Mouse (Mus musculus) intestine, postnatal 0 days (tissue): ENCODE measurements around the gene Fam228a. TPM values are rescaled to one million over a fixed set of nuclear protein-coding genes. Genes with fewer than 3 reads are reported as not detected.

Experiments used
- ATAC-seq: fragments of 200-750 bp; cut with Nextera tagmentation; 2 replicates; pipeline ENCODE4 v1.8.0; 2017; ENCODE audit warnings: mild to moderate bottlenecking, moderate TSS enrichment, moderate library complexity
- H3K27ac ChIP-seq: fragments of 300-500 bp; sonication (generic); 2 replicates; pipeline ENCODE4 v1.5.1; 2014; ENCODE audit warnings: mild to moderate bottlenecking, low read depth, low read length, moderate library complexity
- H3K27me3 ChIP-seq: fragments of 300-500 bp; sonication (generic); replicated peaks from 2 replicates; pipeline ENCODE4 v1.6.1; 2014; ENCODE audit warnings: low read length, mixed read lengths; ENCODE audit not compliant: control insufficient read depth, insufficient read depth
- H3K36me3 ChIP-seq: fragments of 300-500 bp; sonication (generic); 2 replicates; pipeline ENCODE4 v1.6.1; 2014; ENCODE audit warnings: mild to moderate bottlenecking, moderate library complexity; ENCODE audit not compliant: control insufficient read depth, insufficient read depth
- H3K4me1 ChIP-seq: fragments of 300-500 bp; sonication (generic); replicated peaks from 2 replicates; pipeline ENCODE4 v1.6.1; 2014; ENCODE audit warnings: antibody characterized with exemption, low read length, mixed read lengths; ENCODE audit not compliant: control insufficient read depth, insufficient read depth
- H3K4me2 ChIP-seq: fragments of 300-500 bp; sonication (generic); replicated peaks from 2 replicates; pipeline ENCODE4 v1.6.1; 2014; ENCODE audit warnings: low read depth, mild to moderate bottlenecking, moderate library complexity
- H3K4me3 ChIP-seq: fragments of 300-500 bp; sonication (generic); 2 replicates; pipeline ENCODE4 v1.5.1; 2014; ENCODE audit warnings: low read depth, low read length
- H3K9ac ChIP-seq: fragments of 300-500 bp; sonication (generic); 2 replicates; pipeline ENCODE4 v1.6.1; 2014; ENCODE audit warnings: mild to moderate bottlenecking, low read depth, low read length
- H3K9me3 ChIP-seq: fragments of 300-500 bp; sonication (generic); 2 replicates; pipeline ENCODE4 v1.6.1; 2016; ENCODE audit warnings: mixed run types; ENCODE audit not compliant: control insufficient read depth
- CTCF ChIP-seq: sonication (generic); IDR thresholded peaks from 2 replicates; pipeline ENCODE4 v1.5.1; 2016; ENCODE audit warnings: low read depth, mild to moderate bottlenecking, control low read depth, antibody characterized with exemption, moderate library complexity
- WGBS: fragments of 180-500 bp; shearing (Covaris S2); extraction: QIAGEN DNeasy Blood & Tissue Kit; methylation state at CpG from one replicate; pipeline ENCODE4 v1.1.7; 2014; 5-methylcytosine and 5-hydroxymethylcytosine counted together
- polyA plus RNA-seq: library from polyadenylated mRNA; unstranded; fragments of >200 nt; fragmentation: Nextera tagmentation; extraction: Ambion mirVana; gene quantifications from 2 replicates; pipeline ENCODE4 v1.2.1, GENCODE M21; 2015

The Fam228a gene
- polyA plus RNA-seq, 1 experiment from 2014 or later = not detected

- no peaks in the 10 kb centered on the region for H3K27me3 ChIP-seq
- H3K9me3 ChIP-seq = no peaks in the 10 kb centered on the region
- no peak overlapping the region for H3K27ac ChIP-seq
- H3K4me1 ChIP-seq = no peaks in the 10 kb centered on the region
- no peak; the same call in 1 of the 2 replicates for ATAC-seq
- H3K4me2 ChIP-seq = no peak overlapping the region
- 64% methylated on average over 17 of the region's 17 CpGs for WGBS
- H3K4me3 ChIP-seq = no peak overlapping the region
- H3K36me3 ChIP-seq = peaks cover 6% of the 10 kb centered on the region; the same call in 1 of the 2 replicates
- TF ChIP-seq CTCF = peak; percentile 48
- H3K9ac ChIP-seq = no peak overlapping the region
Measured at GRCm38 (mm10) chr12:4719762-4720754, 18.2 kb downstream of the Fam228a start.

- no peak for TF ChIP-seq CTCF
- H3K4me2 ChIP-seq = no peak overlapping the region
- peaks cover 15% of the 10 kb centered on the region; the same call in 1 of the 2 replicates for H3K36me3 ChIP-seq
- H3K9ac ChIP-seq = no peak overlapping the region
- no peak overlapping the region for H3K4me3 ChIP-seq
- H3K9me3 ChIP-seq = no peaks in the 10 kb centered on the region
- no peak overlapping the region for H3K27ac ChIP-seq
- 54% methylated on average over 13 of the region's 13 CpGs for WGBS
- ATAC-seq = no peak
- H3K4me1 ChIP-seq = no peaks in the 10 kb centered on the region
- H3K27me3 ChIP-seq = no peaks in the 10 kb centered on the region
Measured at GRCm38 (mm10) chr12:4719066-4719761, 19.0 kb downstream of the Fam228a start.

- Histone ChIP-seq H3K36me3 (peaks cover 29% of the 10 kb centered on the region), H3K27ac (no peak overlapping the region), H3K9me3 (no peaks in the 10 kb centered on the region), H3K4me2 (peak overlapping the region; percentile 14), H3K4me1 (no peaks in the 10 kb centered on the region), H3K27me3 (no peaks in the 10 kb centered on the region), H3K9ac (no peak overlapping the region), H3K4me3 (no peak overlapping the region)
- TF ChIP-seq CTCF = no peak
- peak; percentile 72; the same call in 1 of the 2 replicates for ATAC-seq
- WGBS = 3% methylated on average over 7 of the region's 7 CpGs
Measured at GRCm38 (mm10) chr12:4717417-4717816, 20.8 kb downstream of the Fam228a start.

GRCm38 (mm10) chr12:4715606-4716005 is 22.6 kb downstream of the Fam228a start:
- ATAC-seq = no peak
- Histone ChIP-seq H3K9ac (no peak overlapping the region), H3K9me3 (no peaks in the 10 kb centered on the region), H3K4me2 (no peak overlapping the region), H3K4me3 (no peak overlapping the region), H3K36me3 (peaks cover 41% of the 10 kb centered on the region), H3K27me3 (no peaks in the 10 kb centered on the region), H3K4me1 (no peaks in the 10 kb centered on the region), H3K27ac (no peak overlapping the region)
- 83% methylated on average over 10 of the region's 10 CpGs for WGBS
- TF ChIP-seq CTCF = no peak

- WGBS = 40% methylated on average over 4 of the region's 4 CpGs
- H3K9ac ChIP-seq = no peak overlapping the region
- no peaks in the 10 kb centered on the region for H3K27me3 ChIP-seq
- peaks cover 61% of the 10 kb centered on the region for H3K36me3 ChIP-seq
- TF ChIP-seq CTCF = no peak
- H3K9me3 ChIP-seq = no peaks in the 10 kb centered on the region
- H3K27ac ChIP-seq = no peak overlapping the region
- no peak for ATAC-seq
- no peak overlapping the region for H3K4me2 ChIP-seq
- no peak overlapping the region for H3K4me3 ChIP-seq
- H3K4me1 ChIP-seq = no peaks in the 10 kb centered on the region
Measured at GRCm38 (mm10) chr12:4713361-4713760, 24.9 kb downstream of the Fam228a start.

GRCm38 (mm10) chr12:4709926-4710325 is 28.3 kb downstream of the Fam228a start:
- no peak for ATAC-seq
- Histone ChIP-seq H3K4me2 (no peak overlapping the region), H3K9ac (no peak overlapping the region), H3K4me1 (no peaks in the 10 kb centered on the region), H3K27ac (no peak overlapping the region), H3K36me3 (peaks cover 76% of the 10 kb centered on the region), H3K9me3 (no peaks in the 10 kb centered on the region), H3K27me3 (no peaks in the 10 kb centered on the region), H3K4me3 (no peak overlapping the region)
- TF ChIP-seq CTCF = no peak
- 90% methylated on average over 7 of the region's 7 CpGs for WGBS
